Mouse (Mus musculus) myocyte (in vitro differentiated cells): Measurements from ENCODE around the gene Adamts4. TPM values are rescaled to one million over a fixed set of nuclear protein-coding genes. Genes with fewer than 3 reads are reported as not detected.
A peak's percentile ranks its signal among the peaks of the same experiment; 100 is the strongest.

Source experiments
- H3K27me3 ChIP-seq: one replicate; pipeline ENCODE4 v1.6.1; 2011; ENCODE audit not compliant: control insufficient read depth, insufficient read depth, insufficient read length
- H3K36me3 ChIP-seq: one replicate; pipeline ENCODE4 v1.6.1; 2011; ENCODE audit not compliant: control insufficient read depth, insufficient read depth
- H3K4me2 ChIP-seq: one replicate; pipeline ENCODE4 v1.6.1; 2011; ENCODE audit warnings: low read depth, control low read depth
- H3K4me3 ChIP-seq: one replicate; pipeline ENCODE4 v1.5.1; 2011; ENCODE audit warnings: mild to moderate bottlenecking, control low read depth, moderate library complexity
- H3K79me2 ChIP-seq: one replicate; pipeline ENCODE4 v1.6.1; 2011; ENCODE audit not compliant: control insufficient read depth, insufficient read depth
- H3ac ChIP-seq: one replicate; pipeline ENCODE4 v1.6.1; 2011; ENCODE audit not compliant: control insufficient read depth, insufficient read length
- CEBPB ChIP-seq: IDR thresholded peaks from 2 replicates; pipeline ENCODE4 v1.6.1; 2011; ENCODE audit warnings: mild to moderate bottlenecking, moderate library complexity; ENCODE audit not compliant: poor library complexity, insufficient read depth, severe bottlenecking
- E2F4 ChIP-seq: IDR thresholded peaks from one replicate; pipeline ENCODE4 v1.6.1; 2011; ENCODE audit warnings: mild to moderate bottlenecking, control low read depth, moderate library complexity; ENCODE audit not compliant: insufficient read depth
- MAX ChIP-seq: IDR thresholded peaks from one replicate; pipeline ENCODE4 v1.6.1; 2011; ENCODE audit warnings: low read depth, mild to moderate bottlenecking, control low read depth
- MYOD1 ChIP-seq, 3 experiments: IDR thresholded peaks; one replicate each; pipeline ENCODE4 v1.6.1; 2011; ENCODE audit warnings: control low read depth in 2 of 3, low read depth in 2 of 3, mild to moderate bottlenecking in 2 of 3, moderate library complexity in 1 of 3; ENCODE audit not compliant: insufficient read length in 2 of 3, control insufficient read depth in 1 of 3
- MYOG ChIP-seq, 3 experiments: IDR thresholded peaks; one replicate each; pipeline ENCODE4 v1.6.1; 2011; ENCODE audit warnings: control low read depth in 2 of 3, low read depth in 2 of 3, mild to moderate bottlenecking in 2 of 3; ENCODE audit not compliant: insufficient read length in 2 of 3, control insufficient read depth in 1 of 3, insufficient read depth in 1 of 3
- POLR2A ChIP-seq: IDR thresholded peaks from one replicate; pipeline ENCODE4 v1.6.1; 2011; ENCODE audit warnings: low read depth, mild to moderate bottlenecking, control low read depth, moderate library complexity; ENCODE audit not compliant: insufficient read length
- POLR2AphosphoS2 ChIP-seq: IDR thresholded peaks from one replicate; pipeline ENCODE4 v1.6.1; 2011; ENCODE audit warnings: low read depth, control low read depth; ENCODE audit not compliant: insufficient read length
- REST ChIP-seq: IDR thresholded peaks from one replicate; pipeline ENCODE4 v1.6.1; 2011; ENCODE audit warnings: mild to moderate bottlenecking, control low read depth, moderate library complexity; ENCODE audit not compliant: insufficient read depth, insufficient read length
- SRF ChIP-seq: IDR thresholded peaks from one replicate; pipeline ENCODE4 v1.6.1; 2011; ENCODE audit warnings: low read depth; ENCODE audit not compliant: control insufficient read depth, insufficient read length
- TCF12 ChIP-seq: IDR thresholded peaks from one replicate; pipeline ENCODE4 v1.6.1; 2011; ENCODE audit warnings: mild to moderate bottlenecking, control low read depth; ENCODE audit not compliant: poor library complexity, insufficient read depth, severe bottlenecking
- TCF3 ChIP-seq: IDR thresholded peaks from one replicate; pipeline ENCODE4 v1.6.1; 2011; ENCODE audit warnings: low read depth, control low read depth; ENCODE audit not compliant: insufficient read length
- USF1 ChIP-seq: IDR thresholded peaks from one replicate; pipeline ENCODE4 v1.6.1; 2011; ENCODE audit warnings: low read depth, mild to moderate bottlenecking, control low read depth, moderate library complexity
- polyA plus RNA-seq: library from polyadenylated mRNA; unstranded; fragments of >200 nt; fragmentation: generic; extraction: Trizol; gene quantifications from one replicate; pipeline ENCODE4 v1.2.1, GENCODE M21; 2012; ENCODE audit warnings: missing spikeins

Adamts4 gene
- polyA plus RNA-seq, 1 experiment: 15.0 TPM

DNA sequence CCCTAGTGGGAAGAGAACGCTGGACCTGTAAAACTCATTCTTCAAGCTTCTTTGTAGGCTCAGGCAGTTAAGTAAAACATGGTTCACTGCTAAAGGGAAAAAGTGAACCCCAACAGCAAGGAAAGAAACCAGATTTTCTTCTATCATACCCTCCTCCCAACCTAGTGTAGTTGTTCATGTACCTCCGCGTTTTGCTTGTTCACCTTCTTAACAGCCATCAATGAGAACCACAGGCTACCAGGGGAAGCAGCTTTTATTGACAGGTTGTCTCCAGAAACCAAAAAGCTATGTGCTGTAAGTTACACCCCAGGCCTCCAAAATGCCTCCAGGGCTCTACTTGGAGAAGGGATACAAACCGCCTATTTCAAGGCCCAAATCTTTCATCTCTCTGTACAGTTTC is 38.1 kb downstream of the Adamts4 start:
- H3K36me3 ChIP-seq: peaks cover 6% of the 10 kb centered on the region
- peak overlapping the region; percentile 57 for H3K4me2 ChIP-seq
- H3ac ChIP-seq: peak overlapping the region; percentile 27
- peaks cover 35% of the 10 kb centered on the region for H3K79me2 ChIP-seq
- TF ChIP-seq USF1 (no peak), REST (no peak), MAX (no peak), MYOG (IDR thresholded peaks at IDR 0.05; ENCODE audit: control insufficient read depth in 1 of 3, insufficient read depth in 1 of 3, insufficient read length in 2 of 3, low read depth in 2 of 3) (no peak), POLR2A (no peak), CEBPB (no peak), TCF12 (no peak), TCF3 (no peak), POLR2AphosphoS2 (no peak), E2F4 (no peak), SRF (no peak), MYOD1 (IDR thresholded peaks at IDR 0.05; ENCODE audit: control insufficient read depth in 1 of 3, insufficient read length in 2 of 3, low read depth in 2 of 3) (no peak)
- H3K27me3 ChIP-seq: no peaks in the 10 kb centered on the region
- peak overlapping the region; percentile 52 for H3K4me3 ChIP-seq

DNA sequence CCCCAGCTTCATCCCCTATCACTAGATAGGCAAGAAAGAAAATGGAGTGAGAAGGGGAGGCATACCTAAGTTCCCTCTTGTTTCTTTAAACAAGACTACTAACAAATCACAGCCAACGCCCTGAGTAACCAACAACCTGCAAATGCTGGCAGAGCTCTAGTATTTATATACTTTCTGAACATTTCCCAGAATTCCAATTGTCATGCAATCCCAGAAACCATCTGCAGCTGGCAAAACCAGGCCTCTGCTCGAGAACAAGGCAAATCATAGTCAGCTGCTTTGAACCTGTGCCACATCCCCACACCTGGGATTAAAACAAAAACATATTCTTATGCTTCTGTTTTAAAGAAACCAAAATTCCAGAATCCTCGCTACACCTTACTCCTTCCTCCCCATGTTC is 43.1 kb downstream of the Adamts4 start:
- no peaks in the 10 kb centered on the region for H3K27me3 ChIP-seq
- H3K79me2 ChIP-seq: peaks cover 35% of the 10 kb centered on the region
- peak overlapping the region; percentile 88 for H3K4me3 ChIP-seq
- no peak overlapping the region for H3ac ChIP-seq
- H3K36me3 ChIP-seq: peaks cover 3% of the 10 kb centered on the region
- TF ChIP-seq E2F4: no peak
- TF ChIP-seq MYOD1 (IDR thresholded peaks at IDR 0.05; ENCODE audit: control insufficient read depth in 1 of 3, insufficient read length in 2 of 3, low read depth in 2 of 3): no peak
- no peak for TF ChIP-seq SRF
- TF ChIP-seq REST: no peak
- H3K4me2 ChIP-seq: peak overlapping the region; percentile 94

DNA sequence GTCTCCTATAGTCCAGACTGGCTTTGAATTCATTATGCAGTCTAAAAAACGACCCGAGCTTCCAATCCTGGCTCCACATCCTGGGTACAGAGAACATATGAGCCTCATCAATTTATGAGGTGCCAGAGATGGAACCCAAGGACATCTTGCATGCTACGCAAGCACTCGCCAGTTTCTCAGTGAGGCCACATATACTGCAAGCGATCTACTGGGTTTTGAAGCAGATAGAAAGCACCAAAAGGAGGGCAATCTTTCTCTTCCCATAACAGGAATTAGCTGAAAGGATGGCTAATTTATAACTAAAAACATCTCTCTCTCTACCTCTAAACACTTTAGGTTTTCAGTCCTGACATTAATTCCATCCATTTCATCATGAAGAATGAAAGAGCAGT is 43.7 kb downstream of the Adamts4 start:
- H3K79me2 ChIP-seq: peaks cover 35% of the 10 kb centered on the region
- no peaks in the 10 kb centered on the region for H3K27me3 ChIP-seq
- no peak for TF ChIP-seq CEBPB
- no peak for TF ChIP-seq REST
- TF ChIP-seq E2F4: no peak
- TF ChIP-seq POLR2AphosphoS2: no peak
- TF ChIP-seq MAX: no peak
- no peak for TF ChIP-seq USF1
- no peak for TF ChIP-seq MYOG (IDR thresholded peaks at IDR 0.05; ENCODE audit: control insufficient read depth in 1 of 3, insufficient read depth in 1 of 3, insufficient read length in 2 of 3, low read depth in 2 of 3)
- no peak for TF ChIP-seq MYOD1 (IDR thresholded peaks at IDR 0.05; ENCODE audit: control insufficient read depth in 1 of 3, insufficient read length in 2 of 3, low read depth in 2 of 3)
- TF ChIP-seq POLR2A: no peak
- TF ChIP-seq TCF12: no peak
- H3K36me3 ChIP-seq: peaks cover 3% of the 10 kb centered on the region
- peak overlapping the region; percentile 66 for H3ac ChIP-seq
- peak overlapping the region; percentile 94 for H3K4me2 ChIP-seq
- H3K4me3 ChIP-seq: peak overlapping the region; percentile 88

DNA sequence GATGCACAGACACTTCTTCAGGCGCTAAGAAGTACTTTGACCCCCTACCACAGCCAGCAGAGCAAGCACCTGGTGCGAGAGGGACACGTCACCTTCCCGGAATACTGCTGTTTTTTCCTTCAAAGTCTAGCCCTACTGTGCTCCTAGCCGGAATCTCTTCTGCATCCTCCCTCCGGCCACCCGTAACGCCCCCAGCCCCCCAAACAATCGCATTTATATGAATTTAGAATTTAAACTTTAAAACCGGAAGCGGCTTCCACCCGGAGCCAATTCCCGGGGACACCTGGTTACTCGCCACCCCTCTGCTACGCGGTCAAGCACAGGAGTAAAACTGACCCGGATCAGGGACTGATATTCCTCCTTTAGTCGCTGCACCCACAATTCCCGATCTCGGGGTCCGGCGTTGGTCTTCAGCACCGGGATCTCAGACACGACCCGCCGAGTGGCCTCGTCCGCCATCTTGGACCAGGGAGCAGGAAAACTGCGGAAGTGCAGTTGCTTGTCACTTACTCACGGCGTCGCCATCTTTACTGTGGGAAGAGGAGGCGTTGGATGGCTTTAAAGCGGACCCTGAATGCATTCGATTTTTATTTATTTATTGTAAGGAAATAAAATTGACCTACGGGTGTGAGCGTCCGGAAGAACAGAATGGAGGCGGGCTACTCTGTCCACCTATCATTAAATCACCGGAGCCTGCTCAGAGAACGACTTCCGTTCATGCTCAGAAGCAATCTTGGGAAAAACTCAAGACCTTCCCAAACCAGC is 44.3 kb downstream of the Adamts4 start, which contains the start of gene Ufc1:
Ufc1 (minus strand) TSS at position 727 of the 765 bp plus-strand sequence.
- H3K4me2 ChIP-seq: peak within 1 kb of the TSS; percentile 94
- peak within 1 kb of the TSS; percentile 88 for H3K4me3 ChIP-seq
- H3K36me3 ChIP-seq: peaks cover 3% of the 10 kb centered on the region
- peak within 1 kb of the TSS; percentile 66 for H3ac ChIP-seq
- peak; percentile 51 for TF ChIP-seq POLR2AphosphoS2
- no peak for TF ChIP-seq TCF3
- TF ChIP-seq MYOG (IDR thresholded peaks at IDR 0.05; ENCODE audit: control insufficient read depth in 1 of 3, insufficient read depth in 1 of 3, insufficient read length in 2 of 3, low read depth in 2 of 3): no peak
- TF ChIP-seq CEBPB: no peak
- TF ChIP-seq SRF: no peak
- TF ChIP-seq POLR2A: peak; percentile 60
- peak in 1 of 3 experiments; percentile 25 for TF ChIP-seq MYOD1 (IDR thresholded peaks at IDR 0.05; ENCODE audit: control insufficient read depth in 1 of 3, insufficient read length in 2 of 3, low read depth in 2 of 3)
- TF ChIP-seq E2F4: no peak
- TF ChIP-seq MAX: no peak
- no peaks in the 10 kb centered on the region for H3K27me3 ChIP-seq
- H3K79me2 ChIP-seq: peaks cover 35% of the 10 kb centered on the region

DNA sequence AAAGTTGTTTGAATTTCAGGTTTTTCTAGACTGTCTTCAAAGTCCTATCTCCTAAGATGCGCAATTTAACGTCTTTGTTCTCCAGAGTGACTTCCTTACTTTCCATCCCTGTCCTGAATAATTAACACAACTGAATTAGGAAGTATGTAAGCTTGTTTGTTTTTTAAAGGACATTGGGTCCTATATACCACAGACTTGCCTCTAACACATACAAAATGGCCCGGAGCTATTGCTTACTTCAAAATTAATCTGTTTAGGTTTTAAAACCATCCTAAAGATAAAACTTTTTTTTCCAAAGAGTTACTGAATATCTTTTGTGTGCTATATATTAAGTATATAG is 44.8 kb downstream of the Adamts4 start:
- H3ac ChIP-seq: peak overlapping the region; percentile 66
- H3K36me3 ChIP-seq: no peaks in the 10 kb centered on the region
- TF ChIP-seq TCF3 (no peak), MAX (no peak), USF1 (no peak)
- H3K27me3 ChIP-seq: no peaks in the 10 kb centered on the region
- peak overlapping the region; percentile 88 for H3K4me3 ChIP-seq
- peaks cover 35% of the 10 kb centered on the region for H3K79me2 ChIP-seq
- peak overlapping the region; percentile 63 for H3K4me2 ChIP-seq
